Mouse (Mus musculus): Measurements from ENCODE around the gene Smad1. TPM values are rescaled to one million over a fixed set of nuclear protein-coding genes. Genes with fewer than 3 reads are reported as not detected.
"Not testable (repeated sequence)": the region's sequence is repeated elsewhere in the genome, so short reads cannot be mapped to it uniquely, and the experiment has no call there.

Smad1 gene
- 52.3 and 59.1 TPM in 2 replicates for polyA plus RNA-seq (2014; fragmentation: Nextera tagmentation; extraction: Ambion mirVana)

- Histone ChIP-seq H3K4me1 (replicated peaks; ENCODE audit: control insufficient read depth, insufficient read depth, low read length) (peaks cover 19% of the 10 kb centered on the region), H3K9ac (ENCODE audit: low read length) (peak within 1 kb of the TSS; percentile 96), H3K27ac (ENCODE audit: low read depth) (peak within 1 kb of the TSS; percentile 99), H3K27me3 (replicated peaks; ENCODE audit: control insufficient read depth, insufficient read depth, low read length) (no peaks in the 10 kb centered on the region), H3K36me3 (ENCODE audit: control insufficient read depth, insufficient read depth, low read length) (0 out of 2 replicates have a peak, but pooled peaks cover 2% of the 10 kb centered on the region), H3K9me3 (ENCODE audit: control insufficient read depth, low read length) (no peaks in the 10 kb centered on the region), H3K4me2 (ENCODE audit: low read length) (peak within 1 kb of the TSS; percentile 65), H3K4me3 (ENCODE audit: low read depth, low read length) (peak within 1 kb of the TSS; percentile 86)
- DNase-seq (ENCODE audit: low spot score) (peak; percentile 97), ATAC-seq (replicated peaks; ENCODE audit: low FRiP score, low TSS enrichment, low read depth) (peak; percentile 89)
- WGBS = under 1% methylated on average over 68 of the region's 80 CpGs
Observed at GRCm38 (mm10) chr8:79398994-79399650, at the start of gene Smad1. Smad1 (minus strand) TSS chr8:79399518.

- Histone ChIP-seq H3K4me1 (replicated peaks; ENCODE audit: control insufficient read depth, insufficient read depth, low read length) (no peaks in the 10 kb centered on the region), H3K27me3 (replicated peaks; ENCODE audit: control insufficient read depth, insufficient read depth, low read length) (no peaks in the 10 kb centered on the region), H3K27ac (ENCODE audit: low read depth) (no peak overlapping the region), H3K36me3 (ENCODE audit: control insufficient read depth, insufficient read depth, low read length) (no peaks in the 10 kb centered on the region), H3K9me3 (ENCODE audit: control insufficient read depth, low read length) (no peaks in the 10 kb centered on the region), H3K4me3 (ENCODE audit: low read depth, low read length) (no peak overlapping the region), H3K4me2 (ENCODE audit: low read length) (no peak overlapping the region), H3K9ac (ENCODE audit: low read length) (no peak overlapping the region)
- DNase-seq (ENCODE audit: low spot score) (no peak), ATAC-seq (replicated peaks; ENCODE audit: low FRiP score, low TSS enrichment, low read depth) (no peak)
- WGBS = 66% methylated on average over 10 of the region's 10 CpGs
Observed at GRCm38 (mm10) chr8:79447260-79447853, 48.0 kb upstream of the Smad1 start.

GRCm38 (mm10) chr8:79443460-79444098, 44.3 kb upstream of the Smad1 start:
- DNase-seq (ENCODE audit: low spot score) = no peak
- no peaks in the 10 kb centered on the region for H3K9me3 ChIP-seq (ENCODE audit: control insufficient read depth, low read length)
- H3K4me1 ChIP-seq (replicated peaks; ENCODE audit: control insufficient read depth, insufficient read depth, low read length) = no peaks in the 10 kb centered on the region
- no peaks in the 10 kb centered on the region for H3K36me3 ChIP-seq (ENCODE audit: control insufficient read depth, insufficient read depth, low read length)
- H3K27me3 ChIP-seq (replicated peaks; ENCODE audit: control insufficient read depth, insufficient read depth, low read length) = no peaks in the 10 kb centered on the region
- ATAC-seq (replicated peaks; ENCODE audit: low FRiP score, low TSS enrichment, low read depth) = no peak
- H3K9ac ChIP-seq (ENCODE audit: low read length) = no peak overlapping the region
- WGBS = 81% methylated on average over 14 of the region's 14 CpGs
- no peak overlapping the region for H3K4me3 ChIP-seq (ENCODE audit: low read depth, low read length)
- H3K4me2 ChIP-seq (ENCODE audit: low read length) = no peak overlapping the region
- H3K27ac ChIP-seq (ENCODE audit: low read depth) = no peak overlapping the region

GRCm38 (mm10) chr8:79433953-79434500, 34.7 kb upstream of the Smad1 start:
- H3K4me2 ChIP-seq (ENCODE audit: low read length) = no peak overlapping the region
- H3K27ac ChIP-seq (ENCODE audit: low read depth) = no peak overlapping the region
- no peaks in the 10 kb centered on the region for H3K9me3 ChIP-seq (ENCODE audit: control insufficient read depth, low read length)
- H3K36me3 ChIP-seq (ENCODE audit: control insufficient read depth, insufficient read depth, low read length) = no peaks in the 10 kb centered on the region
- H3K9ac ChIP-seq (ENCODE audit: low read length) = no peak overlapping the region
- DNase-seq (ENCODE audit: low spot score) = no peak
- H3K27me3 ChIP-seq (replicated peaks; ENCODE audit: control insufficient read depth, insufficient read depth, low read length) = no peaks in the 10 kb centered on the region
- ATAC-seq (replicated peaks; ENCODE audit: low FRiP score, low TSS enrichment, low read depth) = no peak
- no peak overlapping the region for H3K4me3 ChIP-seq (ENCODE audit: low read depth, low read length)
- no peaks in the 10 kb centered on the region for H3K4me1 ChIP-seq (replicated peaks; ENCODE audit: control insufficient read depth, insufficient read depth, low read length)
- WGBS = 64% methylated on average over 4 of the region's 4 CpGs

GRCm38 (mm10) chr8:79414907-79415306, 15.6 kb upstream of the Smad1 start:
- DNase-seq (ENCODE audit: low spot score) (no peak), ATAC-seq (replicated peaks; ENCODE audit: low FRiP score, low TSS enrichment, low read depth) (no peak)
- H3K4me3 ChIP-seq (ENCODE audit: low read depth, low read length) = no peak overlapping the region
- 0 out of 2 replicates have a peak, but pooled peaks cover 4% of the 10 kb centered on the region for H3K4me1 ChIP-seq (replicated peaks; ENCODE audit: control insufficient read depth, insufficient read depth, low read length)
- WGBS = 70% methylated on average over 5 of the region's 5 CpGs
- no peak overlapping the region for H3K27ac ChIP-seq (ENCODE audit: low read depth)
- no peaks in the 10 kb centered on the region for H3K27me3 ChIP-seq (replicated peaks; ENCODE audit: control insufficient read depth, insufficient read depth, low read length)
- H3K36me3 ChIP-seq (ENCODE audit: control insufficient read depth, insufficient read depth, low read length) = no peaks in the 10 kb centered on the region
- H3K9ac ChIP-seq (ENCODE audit: low read length) = no peak overlapping the region
- no peaks in the 10 kb centered on the region for H3K9me3 ChIP-seq (ENCODE audit: control insufficient read depth, low read length)
- H3K4me2 ChIP-seq (ENCODE audit: low read length) = no peak overlapping the region

- 0 out of 2 replicates have a peak, but pooled peaks cover 2% of the 10 kb centered on the region for H3K9me3 ChIP-seq (ENCODE audit: control insufficient read depth, low read length)
- DNase-seq (ENCODE audit: low spot score) (no peak), ATAC-seq (replicated peaks; ENCODE audit: low FRiP score, low TSS enrichment, low read depth) (no peak)
- WGBS = 76% methylated on average over 1 of the region's 1 CpGs
- H3K4me1 ChIP-seq (replicated peaks; ENCODE audit: control insufficient read depth, insufficient read depth, low read length) = 0 out of 2 replicates have a peak, but pooled peaks cover 4% of the 10 kb centered on the region
- no peaks in the 10 kb centered on the region for H3K36me3 ChIP-seq (ENCODE audit: control insufficient read depth, insufficient read depth, low read length)
- no peak overlapping the region for H3K4me2 ChIP-seq (ENCODE audit: low read length)
- no peaks in the 10 kb centered on the region for H3K27me3 ChIP-seq (replicated peaks; ENCODE audit: control insufficient read depth, insufficient read depth, low read length)
- no peak overlapping the region for H3K9ac ChIP-seq (ENCODE audit: low read length)
- H3K27ac ChIP-seq (ENCODE audit: low read depth) = no peak overlapping the region
- H3K4me3 ChIP-seq (ENCODE audit: low read depth, low read length) = no peak overlapping the region
Observed at GRCm38 (mm10) chr8:79410501-79410900, 11.2 kb upstream of the Smad1 start.

- not testable (repeated sequence) for ATAC-seq (replicated peaks; ENCODE audit: low FRiP score, low TSS enrichment, low read depth)
Observed at GRCm38 (mm10) chr8:79407356-79407755, 8.0 kb upstream of the Smad1 start.

GRCm38 (mm10) chr8:79404895-79405557, 5.7 kb upstream of the Smad1 start:
- H3K9ac ChIP-seq (ENCODE audit: low read length) = no peak overlapping the region
- H3K27ac ChIP-seq (ENCODE audit: low read depth) = no peak overlapping the region
- H3K9me3 ChIP-seq (ENCODE audit: control insufficient read depth, low read length) = 0 out of 2 replicates have a peak, but pooled peaks cover 2% of the 10 kb centered on the region
- H3K36me3 ChIP-seq (ENCODE audit: control insufficient read depth, insufficient read depth, low read length) = no peaks in the 10 kb centered on the region
- DNase-seq (ENCODE audit: low spot score) (no peak), ATAC-seq (replicated peaks; ENCODE audit: low FRiP score, low TSS enrichment, low read depth) (peak; percentile 74)
- H3K4me1 ChIP-seq (replicated peaks; ENCODE audit: control insufficient read depth, insufficient read depth, low read length) = no peaks in the 10 kb centered on the region
- H3K4me3 ChIP-seq (ENCODE audit: low read depth, low read length) = no peak overlapping the region
- no peak overlapping the region for H3K4me2 ChIP-seq (ENCODE audit: low read length)
- no peaks in the 10 kb centered on the region for H3K27me3 ChIP-seq (replicated peaks; ENCODE audit: control insufficient read depth, insufficient read depth, low read length)
- WGBS = 54% methylated on average over 6 of the region's 6 CpGs

More at GRCm38 (mm10) chr8:79407356-79407755, 8.0 kb upstream of the Smad1 start:
- not testable (repeated sequence) for H3K27ac ChIP-seq (ENCODE audit: low read depth); H3K27me3 ChIP-seq (replicated peaks; ENCODE audit: control insufficient read depth, insufficient read depth, low read length); H3K4me1 ChIP-seq (replicated peaks; ENCODE audit: control insufficient read depth, insufficient read depth, low read length); H3K9ac ChIP-seq (ENCODE audit: low read length); DNase-seq (ENCODE audit: low spot score); H3K9me3 ChIP-seq (ENCODE audit: control insufficient read depth, low read length); H3K4me2 ChIP-seq (ENCODE audit: low read length); H3K36me3 ChIP-seq (ENCODE audit: control insufficient read depth, insufficient read depth, low read length); H3K4me3 ChIP-seq (ENCODE audit: low read depth, low read length)
- 57% methylated on average over 1 of the region's 1 CpGs for WGBS

Data from intestine, embryonic 14.5 days (tissue).